Mouse (Mus musculus) kidney, embryonic 16.5 days (tissue): ENCODE measurements around the gene Actr1a. TPM values are rescaled to one million over a fixed set of nuclear protein-coding genes. Genes with fewer than 3 reads are reported as not detected.
A peak's percentile ranks its signal among the peaks of the same experiment; 100 is the strongest.

ENCODE experiments used
- ATAC-seq: fragments of 200-750 bp; cut with Nextera tagmentation; 2 replicates; pipeline ENCODE4 v1.8.0; 2017; ENCODE audit warnings: moderate TSS enrichment; ENCODE audit not compliant: low FRiP score, low TSS enrichment
- H3K27ac ChIP-seq: fragments of 300-500 bp; sonication (generic); 2 replicates; pipeline ENCODE4 v1.5.1; 2014; ENCODE audit warnings: low read length
- H3K27me3 ChIP-seq: fragments of 300-500 bp; sonication (generic); 2 replicates; pipeline ENCODE4 v1.6.1; 2014; ENCODE audit warnings: low read length, control low read depth, mixed read lengths; ENCODE audit not compliant: insufficient read depth
- H3K36me3 ChIP-seq: fragments of 300-500 bp; sonication (generic); 2 replicates; pipeline ENCODE4 v1.6.1; 2014; ENCODE audit warnings: low read length, control low read depth, mixed read lengths; ENCODE audit not compliant: insufficient read depth
- H3K4me1 ChIP-seq: fragments of 300-500 bp; sonication (generic); 2 replicates; pipeline ENCODE4 v1.6.1; 2014; ENCODE audit warnings: low read length, control low read depth, mixed read lengths; ENCODE audit not compliant: insufficient read depth
- H3K4me2 ChIP-seq: fragments of 300-500 bp; sonication (generic); replicated peaks from 2 replicates; pipeline ENCODE4 v1.6.1; 2014; ENCODE audit warnings: low read depth, low read length
- H3K4me3 ChIP-seq: fragments of 300-500 bp; sonication (generic); 2 replicates; pipeline ENCODE4 v1.5.1; 2014; ENCODE audit warnings: mild to moderate bottlenecking, low read length
- H3K9ac ChIP-seq: fragments of 300-500 bp; sonication (generic); replicated peaks from 2 replicates; pipeline ENCODE4 v1.6.1; 2014; ENCODE audit warnings: low read length
- H3K9me3 ChIP-seq: fragments of 300-500 bp; sonication (generic); 2 replicates; pipeline ENCODE4 v1.6.1; 2016; ENCODE audit warnings: low read length, control low read depth
- WGBS: fragments of 180-500 bp; shearing (Covaris S2); extraction: QIAGEN DNeasy Blood & Tissue Kit; methylation state at CpG from one replicate; pipeline ENCODE4 v1.1.7; 2014; 5-methylcytosine and 5-hydroxymethylcytosine counted together
- polyA plus RNA-seq: library from polyadenylated mRNA; unstranded; fragments of >200 nt; fragmentation: Nextera tagmentation; extraction: Ambion mirVana; gene quantifications from 2 replicates; pipeline ENCODE4 v1.2.1, GENCODE M21; 2015

The Actr1a gene
- polyA plus RNA-seq, 1 experiment from 2014 or later, result 144 TPM

DNA sequence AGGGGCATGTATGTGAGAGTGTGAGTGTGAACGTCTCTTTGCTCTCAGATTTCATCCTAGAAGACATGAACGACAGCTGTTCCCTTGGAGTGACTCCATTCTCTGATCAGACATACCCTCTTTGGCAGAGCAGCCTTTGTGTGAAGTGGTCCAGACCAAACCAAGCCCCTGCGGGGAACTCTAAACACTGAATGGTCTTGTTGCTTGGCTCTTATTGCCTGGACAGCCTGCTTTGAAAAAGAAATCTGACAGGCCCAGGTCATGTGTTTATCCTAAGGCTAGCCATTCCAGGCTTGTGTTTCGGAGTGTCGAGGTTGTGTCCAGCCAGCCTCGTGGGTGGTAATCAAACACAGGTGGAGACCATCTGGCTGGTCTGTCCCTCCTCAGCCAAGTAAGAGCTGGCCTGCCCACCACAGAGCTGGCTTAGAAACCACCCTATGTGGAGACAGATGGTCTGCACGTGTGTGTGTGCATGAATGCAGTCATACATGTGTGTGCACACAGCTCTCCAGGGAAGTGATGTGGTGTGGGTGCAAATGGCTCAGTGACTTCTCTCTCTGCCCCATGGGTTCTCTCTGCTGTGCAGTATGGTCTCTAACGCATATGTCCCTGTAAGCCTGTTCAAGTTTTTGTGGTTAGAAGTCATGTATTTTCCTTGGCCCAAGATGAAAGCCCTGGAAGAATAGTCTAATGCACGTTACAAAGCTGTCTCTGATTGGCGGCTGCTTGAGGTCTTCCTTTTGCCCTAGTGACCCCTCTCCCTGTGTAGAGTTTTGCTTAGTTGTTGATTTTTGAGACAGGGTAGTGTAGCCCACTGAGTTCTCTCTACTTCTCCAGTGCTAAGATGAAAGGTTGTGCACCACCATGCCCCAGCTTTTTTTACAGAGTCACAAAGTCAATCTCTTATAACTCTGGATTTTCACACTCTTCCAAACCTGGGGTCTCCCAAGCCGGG lies 27.1 kb upstream of the Actr1a start:
- Histone ChIP-seq H3K4me3 (no peak overlapping the region), H3K36me3 (peaks cover 5% of the 10 kb centered on the region; the same call in 1 of the 2 replicates), H3K9me3 (no peaks in the 10 kb centered on the region), H3K27ac (peak overlapping the region; percentile 19; the same call in 1 of the 2 replicates), H3K4me1 (peaks cover 24% of the 10 kb centered on the region; the same call in 1 of the 2 replicates), H3K9ac (no peak overlapping the region), H3K27me3 (no peaks in the 10 kb centered on the region), H3K4me2 (no peak overlapping the region)
- 38% methylated on average over 11 of the region's 11 CpGs for WGBS
- ATAC-seq, result peak; percentile 52; the same call in 1 of the 2 replicates

- H3K9me3 ChIP-seq, result no peaks in the 10 kb centered on the region
- no peak overlapping the region for H3K27ac ChIP-seq
- no peak overlapping the region for H3K4me3 ChIP-seq
- WGBS, result 80% methylated on average over 7 of the region's 7 CpGs
- H3K36me3 ChIP-seq, result 0 out of 2 replicates have a peak, but pooled peaks cover under 1% of the 10 kb centered on the region
- no peak for ATAC-seq
- no peaks in the 10 kb centered on the region for H3K27me3 ChIP-seq
- H3K4me1 ChIP-seq, result peaks cover 24% of the 10 kb centered on the region; the same call in 1 of the 2 replicates
- H3K4me2 ChIP-seq, result no peak overlapping the region
- no peak overlapping the region for H3K9ac ChIP-seq
These were observed 24.9 kb upstream of the Actr1a start for GRCm38 (mm10) chr19:46420410-46420809.

DNA sequence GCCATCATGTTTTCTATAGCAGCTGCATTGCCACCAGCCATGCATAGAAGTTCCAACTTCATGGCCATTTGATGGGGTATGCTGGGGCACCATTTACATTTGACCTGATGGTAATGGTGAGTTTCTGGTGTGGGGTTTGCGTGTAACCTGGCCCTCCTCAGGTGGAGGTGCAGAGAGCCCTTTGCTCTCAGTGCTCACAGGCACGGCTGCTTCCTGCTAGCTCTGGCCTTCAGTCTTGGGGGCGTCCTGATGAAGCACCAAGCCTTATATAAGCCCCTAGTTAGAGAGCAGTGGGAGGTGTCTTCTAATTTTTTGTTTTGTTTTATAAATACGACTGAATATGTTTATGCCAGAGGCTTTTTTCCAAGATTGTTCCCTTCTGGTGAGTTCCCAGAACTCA lies 22.5 kb upstream of the Actr1a start:
- WGBS, result 80% methylated on average over 4 of the region's 4 CpGs
- H3K36me3 ChIP-seq, result peaks cover 2% of the 10 kb centered on the region; the same call in 1 of the 2 replicates
- no peak overlapping the region for H3K4me2 ChIP-seq
- ATAC-seq, result no peak
- no peak overlapping the region for H3K27ac ChIP-seq
- no peaks in the 10 kb centered on the region for H3K9me3 ChIP-seq
- no peak overlapping the region for H3K4me3 ChIP-seq
- H3K27me3 ChIP-seq, result no peaks in the 10 kb centered on the region
- H3K9ac ChIP-seq, result no peak overlapping the region
- peaks cover 20% of the 10 kb centered on the region; the same call in 1 of the 2 replicates for H3K4me1 ChIP-seq

GRCm38 (mm10) chr19:46416276-46416675 lies 20.7 kb upstream of the Actr1a start:
- 81% methylated on average over 9 of the region's 9 CpGs for WGBS
- peaks cover 2% of the 10 kb centered on the region; the same call in 1 of the 2 replicates for H3K36me3 ChIP-seq
- ATAC-seq, result no peak

DNA sequence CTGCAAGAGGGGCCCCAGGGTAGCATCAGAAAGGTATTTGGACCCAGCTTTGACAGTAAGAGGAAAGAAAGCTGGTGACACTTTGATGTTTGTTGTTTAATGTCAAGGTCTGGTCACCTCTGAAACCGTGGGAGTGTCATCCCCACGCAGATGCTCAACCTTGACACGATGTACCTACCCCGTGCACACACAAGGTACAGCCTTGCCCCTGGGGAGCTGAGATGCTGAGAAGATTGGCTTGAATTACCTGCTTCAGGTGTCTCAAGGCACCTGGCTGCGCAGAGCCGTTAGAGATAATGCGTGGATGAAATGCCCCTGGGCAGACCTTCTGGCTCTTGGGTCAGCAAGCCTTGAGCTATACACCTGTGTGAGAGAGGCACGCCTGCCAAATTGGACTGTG lies 18.9 kb upstream of the Actr1a start:
- Histone ChIP-seq H3K27me3 (no peaks in the 10 kb centered on the region), H3K4me2 (no peak overlapping the region), H3K36me3 (peaks cover 6% of the 10 kb centered on the region), H3K9ac (no peak overlapping the region), H3K4me3 (no peak overlapping the region), H3K9me3 (no peaks in the 10 kb centered on the region), H3K27ac (no peak overlapping the region), H3K4me1 (no peaks in the 10 kb centered on the region)
- 74% methylated on average over 8 of the region's 8 CpGs for WGBS
- ATAC-seq, result no peak

More at GRCm38 (mm10) chr19:46416276-46416675, 20.7 kb upstream of the Actr1a start:
- no peak overlapping the region for H3K9ac ChIP-seq
- no peaks in the 10 kb centered on the region for H3K27me3 ChIP-seq
- no peak overlapping the region for H3K4me2 ChIP-seq
- H3K27ac ChIP-seq, result no peak overlapping the region
- no peak overlapping the region for H3K4me3 ChIP-seq
- H3K9me3 ChIP-seq, result no peaks in the 10 kb centered on the region
- H3K4me1 ChIP-seq, result peaks cover 3% of the 10 kb centered on the region; the same call in 1 of the 2 replicates

GRCm38 (mm10) chr19:46413969-46414368 lies 18.4 kb upstream of the Actr1a start:
- no peak overlapping the region for H3K9ac ChIP-seq
- H3K9me3 ChIP-seq, result no peaks in the 10 kb centered on the region
- no peak overlapping the region for H3K4me3 ChIP-seq
- no peak overlapping the region for H3K27ac ChIP-seq
- peaks cover 9% of the 10 kb centered on the region for H3K36me3 ChIP-seq
- H3K27me3 ChIP-seq, result no peaks in the 10 kb centered on the region
- no peak for ATAC-seq
- H3K4me1 ChIP-seq, result peaks cover 3% of the 10 kb centered on the region; the same call in 1 of the 2 replicates
- 89% methylated on average over 2 of the region's 2 CpGs for WGBS
- no peak overlapping the region for H3K4me2 ChIP-seq

DNA sequence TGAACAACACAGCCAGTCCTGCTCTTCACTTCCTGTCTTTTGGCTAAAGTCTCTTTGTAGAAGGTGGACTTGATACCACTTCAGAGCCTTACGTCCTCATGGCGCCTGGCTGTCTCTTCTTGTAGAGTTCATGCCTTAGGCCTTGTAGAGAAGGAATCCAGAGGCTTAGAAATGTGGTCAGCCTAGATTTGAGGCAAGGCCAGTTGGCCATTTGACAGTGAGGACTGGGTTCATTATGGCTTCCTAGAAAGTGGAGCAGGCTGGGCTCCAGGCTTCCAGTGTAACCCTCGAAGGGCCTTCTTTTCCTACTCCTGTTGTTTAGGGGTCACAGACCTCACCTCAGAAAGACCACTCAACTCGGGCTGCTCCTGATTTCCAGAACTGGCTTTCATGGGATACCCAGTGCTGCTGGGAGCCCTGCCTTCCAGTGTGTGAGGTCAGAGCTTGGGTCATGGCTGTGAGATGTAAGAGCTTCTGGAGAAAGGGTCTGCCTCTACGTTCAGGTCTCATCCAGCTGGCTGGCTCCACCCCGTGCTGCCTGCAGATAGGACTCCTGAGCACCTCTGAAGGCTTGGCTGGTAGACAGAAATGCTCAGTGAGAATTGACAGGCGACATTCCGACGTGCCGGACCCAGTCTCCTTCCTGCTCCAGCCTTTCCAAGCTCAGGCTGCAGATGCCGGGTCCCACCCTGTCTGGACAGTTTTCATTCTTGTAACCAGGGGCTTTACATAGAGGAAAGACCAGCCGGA lies 16.7 kb upstream of the Actr1a start:
- Histone ChIP-seq H3K4me3 (no peak overlapping the region), H3K9me3 (no peaks in the 10 kb centered on the region), H3K27ac (no peak overlapping the region), H3K9ac (no peak overlapping the region), H3K27me3 (no peaks in the 10 kb centered on the region), H3K36me3 (peaks cover 14% of the 10 kb centered on the region), H3K4me1 (peaks cover 17% of the 10 kb centered on the region), H3K4me2 (no peak overlapping the region)
- 80% methylated on average over 12 of the region's 12 CpGs for WGBS
- no peak for ATAC-seq

- no peak overlapping the region for H3K4me2 ChIP-seq
These were observed 14.0 kb upstream of the Actr1a start for GRCm38 (mm10) chr19:46409506-46409905.

DNA sequence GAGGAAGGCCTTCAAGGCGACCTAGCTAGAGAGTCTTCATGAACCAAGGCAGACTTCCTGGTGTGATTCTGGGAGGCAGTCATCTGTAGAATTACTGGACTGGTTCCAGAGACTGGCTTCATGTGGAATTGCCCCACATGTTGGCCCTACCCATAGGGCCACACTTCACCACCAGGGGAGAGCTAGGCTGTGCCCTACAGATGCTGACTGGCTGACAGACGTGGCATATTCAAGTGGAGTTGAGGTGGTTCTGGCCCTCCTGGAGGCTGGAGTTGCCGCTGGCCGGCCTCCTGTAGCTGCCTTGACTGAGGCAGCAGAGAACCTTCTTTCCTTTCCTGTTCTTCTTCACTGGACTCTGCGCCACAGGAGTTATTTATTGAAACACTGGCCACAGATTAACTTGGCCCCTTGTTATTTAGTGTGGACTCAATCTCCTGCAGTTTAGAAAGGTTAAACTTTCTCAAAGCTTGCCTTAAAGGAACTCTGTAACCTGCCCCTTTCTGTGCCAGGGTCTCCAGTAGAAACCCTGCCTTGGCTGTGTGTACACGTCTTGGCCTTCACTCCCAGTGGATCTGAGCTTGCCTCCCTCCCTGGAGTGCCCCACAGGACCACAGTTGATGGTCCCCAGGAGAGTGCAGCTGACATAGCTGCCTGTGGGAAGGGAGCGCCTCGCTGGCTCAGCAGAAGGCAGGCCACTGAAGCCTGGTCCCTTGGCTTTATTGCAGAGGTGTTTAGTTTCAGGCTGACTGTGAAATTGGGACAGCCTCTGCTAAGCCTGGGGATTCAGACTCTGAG lies 11.2 kb upstream of the Actr1a start:
- H3K9ac ChIP-seq, result 0 out of 2 replicates have a peak overlapping the region, but pooled peaks have one; percentile 22
- H3K4me3 ChIP-seq, result no peak overlapping the region
- 53% methylated on average over 8 of the region's 8 CpGs for WGBS
- peaks cover 42% of the 10 kb centered on the region for H3K36me3 ChIP-seq
- ATAC-seq, result peak; percentile 95
- no peak overlapping the region for H3K4me2 ChIP-seq
- peak overlapping the region; percentile 94 for H3K27ac ChIP-seq
- no peaks in the 10 kb centered on the region for H3K9me3 ChIP-seq
- peaks cover 43% of the 10 kb centered on the region for H3K4me1 ChIP-seq
- H3K27me3 ChIP-seq, result no peaks in the 10 kb centered on the region

More at GRCm38 (mm10) chr19:46409506-46409905, 14.0 kb upstream of the Actr1a start:
- Histone ChIP-seq H3K9me3 (no peaks in the 10 kb centered on the region), H3K27ac (no peak overlapping the region), H3K27me3 (no peaks in the 10 kb centered on the region), H3K36me3 (peaks cover 29% of the 10 kb centered on the region), H3K4me1 (peaks cover 35% of the 10 kb centered on the region), H3K9ac (no peak overlapping the region), H3K4me3 (no peak overlapping the region)
- no peak for ATAC-seq
- WGBS, result 85% methylated on average over 3 of the region's 3 CpGs
